Mouse (Mus musculus) hindbrain, postnatal 0 days (tissue): ENCODE data around the gene Ube2j1. TPM values are rescaled to one million over a fixed set of nuclear protein-coding genes. Genes with fewer than 3 reads are reported as not detected.
"Not testable (repeated sequence)": the region's sequence is repeated elsewhere in the genome, so short reads cannot be mapped to it uniquely, and the experiment has no call there.

ENCODE experiments used
- ATAC-seq: fragments of 200-750 bp; cut with Nextera tagmentation; 2 replicates; pipeline ENCODE4 v1.8.0; 2017; ENCODE audit warnings: mild to moderate bottlenecking, moderate TSS enrichment, moderate library complexity
- DNase-seq: peaks from one replicate; pipeline ENCODE4 v3.0.0-alpha.2; 2015; ENCODE audit warnings: low spot score
- H3K27ac ChIP-seq: fragments of 300-500 bp; sonication (generic); 2 replicates; pipeline ENCODE4 v1.5.1; 2014; ENCODE audit warnings: mild to moderate bottlenecking
- H3K27me3 ChIP-seq: fragments of 300-500 bp; sonication (generic); 2 replicates; pipeline ENCODE4 v1.6.1; 2014; ENCODE audit warnings: low read length, mixed read lengths; ENCODE audit not compliant: insufficient read depth
- H3K36me3 ChIP-seq: fragments of 300-500 bp; sonication (generic); 2 replicates; pipeline ENCODE4 v1.6.1; 2014; ENCODE audit warnings: low read length, mixed read lengths; ENCODE audit not compliant: insufficient read depth
- H3K4me1 ChIP-seq: fragments of 300-500 bp; sonication (generic); 2 replicates; pipeline ENCODE4 v1.6.1; 2014; ENCODE audit warnings: antibody characterized with exemption, low read length, mixed read lengths; ENCODE audit not compliant: insufficient read depth
- H3K4me2 ChIP-seq: fragments of 300-500 bp; sonication (generic); 2 replicates; pipeline ENCODE4 v1.6.1; 2014; ENCODE audit warnings: low read depth, mild to moderate bottlenecking, low read length, moderate library complexity, mixed read lengths
- H3K4me3 ChIP-seq: fragments of 300-500 bp; sonication (generic); 2 replicates; pipeline ENCODE4 v1.5.1; 2014; ENCODE audit warnings: low read length
- H3K9ac ChIP-seq: fragments of 300-500 bp; sonication (generic); replicated peaks from 2 replicates; pipeline ENCODE4 v1.6.1; 2014; ENCODE audit warnings: mild to moderate bottlenecking, low read length, moderate library complexity, mixed read lengths
- H3K9me3 ChIP-seq: fragments of 300-500 bp; sonication (generic); 2 replicates; pipeline ENCODE4 v1.6.1; 2016; ENCODE audit warnings: low read length, mixed read lengths
- CTCF ChIP-seq: IDR thresholded peaks from 2 replicates; pipeline ENCODE4 v1.5.1; 2016; ENCODE audit warnings: antibody characterized with exemption, control low read depth, low read depth
- WGBS: fragments of 180-500 bp; shearing (Covaris S2); extraction: QIAGEN DNeasy Blood & Tissue Kit; methylation state at CpG from one replicate; pipeline ENCODE4 v1.1.7; 2014; 5-methylcytosine and 5-hydroxymethylcytosine counted together
- polyA plus RNA-seq: library from polyadenylated mRNA; unstranded; fragments of >200 nt; fragmentation: Nextera tagmentation; extraction: Ambion mirVana; gene quantifications from 2 replicates; pipeline ENCODE4 v1.2.1, GENCODE M21; 2015
- total RNA-seq: library from RNA; depleted of rRNA; stranded (reverse); fragments of >200 nt; gene quantifications from 2 replicates; pipeline ENCODE4 v1.2.3, GENCODE M21; 2014

Gene Ube2j1
- total and polyA plus RNA-seq, 2 experiments from 2014 or later: 71.5 to 104 TPM

DNA sequence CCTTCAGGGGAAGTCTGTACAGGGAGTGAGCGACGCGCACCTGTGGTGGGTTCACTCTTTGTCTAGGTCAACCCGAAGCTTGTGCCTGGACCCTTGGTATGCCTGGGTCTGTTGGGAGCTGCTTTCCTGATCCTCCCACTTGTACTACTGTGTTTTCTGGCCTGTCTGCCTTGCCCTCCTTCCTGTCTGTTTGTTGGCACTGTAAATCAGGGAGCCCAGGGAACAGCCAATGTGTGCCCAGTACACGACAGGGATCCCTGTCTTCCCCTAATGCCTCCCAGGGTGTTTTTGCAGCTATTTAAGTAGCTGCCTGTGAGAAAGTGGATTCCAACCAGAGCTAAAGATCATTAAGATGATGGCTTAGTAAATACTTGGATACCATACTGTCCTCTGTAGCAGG, 33.6 kb upstream of the Ube2j1 start:
- Histone ChIP-seq H3K27ac (no peak overlapping the region), H3K4me3 (no peak overlapping the region), H3K4me2 (no peak overlapping the region), H3K9me3 (no peaks in the 10 kb centered on the region), H3K27me3 (no peaks in the 10 kb centered on the region), H3K9ac (no peak overlapping the region), H3K36me3 (no peaks in the 10 kb centered on the region), H3K4me1 (no peaks in the 10 kb centered on the region)
- DNase-seq: no peak
- no peak for ATAC-seq
- no peak for TF ChIP-seq CTCF
- 83% methylated on average over 5 of the region's 5 CpGs for WGBS

GRCm38 (mm10) chr4:32998996-32999395, 32.2 kb upstream of the Ube2j1 start:
- no peak for TF ChIP-seq CTCF
- H3K4me3 ChIP-seq: no peak overlapping the region
- 97% methylated on average over 8 of the region's 8 CpGs for WGBS
- H3K27me3 ChIP-seq: no peaks in the 10 kb centered on the region
- H3K9ac ChIP-seq: no peak overlapping the region
- no peak overlapping the region for H3K27ac ChIP-seq
- H3K4me1 ChIP-seq: no peaks in the 10 kb centered on the region
- H3K9me3 ChIP-seq: no peaks in the 10 kb centered on the region
- ATAC-seq (no peak), DNase-seq (no peak)
- no peak overlapping the region for H3K4me2 ChIP-seq
- H3K36me3 ChIP-seq: no peaks in the 10 kb centered on the region

DNA sequence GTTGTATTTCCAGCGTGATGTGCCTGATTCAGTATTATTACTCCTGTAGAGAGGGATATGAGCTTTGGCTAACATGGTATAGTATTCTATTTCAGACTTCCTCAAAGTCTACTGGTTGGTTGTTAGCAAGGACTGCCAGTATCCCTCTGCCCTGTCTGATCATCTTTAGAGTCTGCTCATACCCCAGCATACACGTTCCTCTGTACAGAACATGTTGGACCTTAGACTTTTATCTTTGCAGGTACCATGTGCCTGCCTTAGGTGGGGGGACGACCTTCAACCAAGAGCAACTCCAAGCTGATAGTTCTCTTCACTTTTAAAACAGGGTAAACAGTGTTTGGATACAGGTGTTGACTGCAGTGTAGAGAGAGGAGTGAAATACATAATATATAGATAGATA, 29.1 kb upstream of the Ube2j1 start:
- Histone ChIP-seq H3K4me3 (no peak overlapping the region), H3K4me1 (no peaks in the 10 kb centered on the region), H3K27ac (no peak overlapping the region), H3K36me3 (no peaks in the 10 kb centered on the region; the same call in 1 of the 2 replicates), H3K9ac (no peak overlapping the region), H3K9me3 (no peaks in the 10 kb centered on the region), H3K4me2 (no peak overlapping the region), H3K27me3 (no peaks in the 10 kb centered on the region)
- TF ChIP-seq CTCF: no peak
- 88% methylated on average over 3 of the region's 3 CpGs for WGBS
- ATAC-seq: no peak
- no peak for DNase-seq

GRCm38 (mm10) chr4:33005595-33006470, 25.4 kb upstream of the Ube2j1 start:
- not testable (repeated sequence) for H3K9me3 ChIP-seq, H3K4me2 ChIP-seq, H3K27me3 ChIP-seq, H3K27ac ChIP-seq, H3K4me3 ChIP-seq, DNase-seq, H3K4me1 ChIP-seq, ATAC-seq, H3K36me3 ChIP-seq, H3K9ac ChIP-seq
- 96% methylated on average over 10 of the region's 10 CpGs for WGBS

- no peaks in the 10 kb centered on the region for H3K4me1 ChIP-seq
- TF ChIP-seq CTCF: no peak
- no peak overlapping the region for H3K9ac ChIP-seq
- ATAC-seq: no peak
- H3K9me3 ChIP-seq: no peaks in the 10 kb centered on the region
- no peak overlapping the region for H3K4me3 ChIP-seq
- H3K4me2 ChIP-seq: no peak overlapping the region
- no peak for DNase-seq
- H3K36me3 ChIP-seq: no peaks in the 10 kb centered on the region; the same call in 1 of the 2 replicates
- H3K27me3 ChIP-seq: no peaks in the 10 kb centered on the region
- 94% methylated on average over 11 of the region's 11 CpGs for WGBS
- H3K27ac ChIP-seq: no peak overlapping the region
Observed at GRCm38 (mm10) chr4:33006844-33007243, 24.4 kb upstream of the Ube2j1 start.

DNA sequence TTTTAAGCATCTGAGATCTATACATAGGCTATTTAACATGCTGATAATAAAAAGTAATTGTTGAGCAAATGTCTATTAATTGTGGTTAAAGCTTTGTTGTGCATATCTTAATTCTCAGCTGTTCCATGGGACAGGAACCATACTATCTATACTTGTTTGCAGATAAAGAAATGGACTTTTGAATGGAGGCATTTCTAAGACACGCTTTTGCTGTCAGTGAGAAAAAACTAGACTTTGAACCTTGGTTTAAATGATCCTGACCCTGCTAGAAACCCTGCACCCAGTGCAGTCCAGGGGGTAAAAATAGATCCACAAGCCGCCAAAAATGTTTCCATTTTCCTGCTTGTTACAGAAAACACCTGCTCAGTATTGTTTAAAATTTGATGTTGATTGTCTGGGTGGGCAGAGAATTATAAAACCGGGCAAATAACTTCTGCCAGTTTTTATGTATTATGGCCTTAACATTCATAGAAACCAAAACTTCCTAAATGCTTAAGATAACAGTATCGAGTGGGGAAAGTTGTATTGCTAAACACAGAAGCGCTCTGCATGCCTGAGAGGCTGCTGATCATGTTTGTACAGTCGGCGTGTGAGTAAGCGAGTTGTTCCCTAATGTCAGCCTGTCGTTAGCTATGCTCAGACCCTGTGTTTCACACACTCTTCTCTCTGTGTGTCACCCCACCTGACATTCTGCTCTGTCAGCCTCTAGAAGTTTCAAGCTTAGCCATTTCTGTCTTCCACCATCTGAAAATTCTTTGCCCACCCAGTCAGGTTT, 23.6 kb upstream of the Ube2j1 start:
- Histone ChIP-seq H3K4me1 (no peaks in the 10 kb centered on the region), H3K9ac (no peak overlapping the region), H3K36me3 (no peaks in the 10 kb centered on the region; the same call in 1 of the 2 replicates), H3K27me3 (no peaks in the 10 kb centered on the region), H3K27ac (no peak overlapping the region), H3K4me3 (no peak overlapping the region), H3K4me2 (no peak overlapping the region), H3K9me3 (no peaks in the 10 kb centered on the region)
- TF ChIP-seq CTCF: no peak
- ATAC-seq: no peak
- no peak for DNase-seq
- WGBS: 90% methylated on average over 9 of the region's 9 CpGs
